Mouse (Mus musculus): ENCODE data around the gene Tenm2.

Gene Tenm2

GRCm38 (mm10) chr11:36296568-36296967 is 939.2 kb downstream of the Tenm2 start:
- DNase-seq (ENCODE audit: inconsistent age in 2 of 2, low spot score in 1 of 2), result no peak

GRCm38 (mm10) chr11:36292206-36292605 is 943.6 kb downstream of the Tenm2 start:
- peak in 1 of 2 experiments; percentile 31 for DNase-seq (ENCODE audit: inconsistent age in 2 of 2, low spot score in 1 of 2)

- DNase-seq (ENCODE audit: inconsistent age in 2 of 2, low spot score in 1 of 2), result no peak
Measured at GRCm38 (mm10) chr11:36286246-36286645, 949.5 kb downstream of the Tenm2 start.

- no peak for DNase-seq (ENCODE audit: inconsistent age in 2 of 2, low spot score in 1 of 2)
Measured at GRCm38 (mm10) chr11:36280533-36280932, 955.2 kb downstream of the Tenm2 start.

GRCm38 (mm10) chr11:36277903-36278215 is 957.9 kb downstream of the Tenm2 start:
- DNase-seq (ENCODE audit: inconsistent age in 2 of 2, low spot score in 1 of 2), result no peak

- DNase-seq (ENCODE audit: inconsistent age in 2 of 2, low spot score in 1 of 2), result no peak
Measured at GRCm38 (mm10) chr11:36277192-36277902, 958.4 kb downstream of the Tenm2 start.

GRCm38 (mm10) chr11:36276015-36276414 is 959.7 kb downstream of the Tenm2 start:
- no peak for DNase-seq (ENCODE audit: inconsistent age in 2 of 2, low spot score in 1 of 2)

- DNase-seq (ENCODE audit: inconsistent age in 2 of 2, low spot score in 1 of 2), result no peak
Measured at GRCm38 (mm10) chr11:36272149-36272548, 963.6 kb downstream of the Tenm2 start.

GRCm38 (mm10) chr11:36269945-36270344 is 965.8 kb downstream of the Tenm2 start:
- no peak for DNase-seq (ENCODE audit: inconsistent age in 2 of 2, low spot score in 1 of 2)

GRCm38 (mm10) chr11:36264776-36265466 is 970.8 kb downstream of the Tenm2 start:
- peak; percentile 57 to 83 for DNase-seq (ENCODE audit: inconsistent age in 2 of 2, low spot score in 1 of 2)

GRCm38 (mm10) chr11:36263840-36264239 is 971.9 kb downstream of the Tenm2 start:
- no peak for DNase-seq (ENCODE audit: inconsistent age in 2 of 2, low spot score in 1 of 2)

GRCm38 (mm10) chr11:36257187-36257586 is 978.6 kb downstream of the Tenm2 start:
- no peak for DNase-seq (ENCODE audit: inconsistent age in 2 of 2, low spot score in 1 of 2)

GRCm38 (mm10) chr11:36256747-36257146 is 979.0 kb downstream of the Tenm2 start:
- no peak for DNase-seq (ENCODE audit: inconsistent age in 2 of 2, low spot score in 1 of 2)

GRCm38 (mm10) chr11:36254019-36254418 is 981.7 kb downstream of the Tenm2 start:
- DNase-seq (ENCODE audit: inconsistent age in 2 of 2, low spot score in 1 of 2), result no peak

GRCm38 (mm10) chr11:36250111-36250510 is 985.7 kb downstream of the Tenm2 start:
- no peak for DNase-seq (ENCODE audit: inconsistent age in 2 of 2, low spot score in 1 of 2)

- DNase-seq (ENCODE audit: inconsistent age in 2 of 2, low spot score in 1 of 2), result no peak
Measured at GRCm38 (mm10) chr11:36246152-36246551, 989.6 kb downstream of the Tenm2 start.

GRCm38 (mm10) chr11:36244491-36244882 is 991.3 kb downstream of the Tenm2 start:
- DNase-seq (ENCODE audit: inconsistent age in 2 of 2, low spot score in 1 of 2), result no peak

GRCm38 (mm10) chr11:36243747-36244490 is 991.8 kb downstream of the Tenm2 start:
- DNase-seq (ENCODE audit: inconsistent age in 2 of 2, low spot score in 1 of 2), result peak in 1 of 2 experiments; percentile 30

- no peak for DNase-seq (ENCODE audit: inconsistent age in 2 of 2, low spot score in 1 of 2)
Measured at GRCm38 (mm10) chr11:36238890-36239289, 996.9 kb downstream of the Tenm2 start.

GRCm38 (mm10) chr11:36228654-36229053 is 1007.1 kb downstream of the Tenm2 start:
- DNase-seq (ENCODE audit: inconsistent age in 2 of 2, low spot score in 1 of 2), result no peak

GRCm38 (mm10) chr11:36228196-36228595 is 1007.6 kb downstream of the Tenm2 start:
- no peak for DNase-seq (ENCODE audit: inconsistent age in 2 of 2, low spot score in 1 of 2)

- no peak for DNase-seq (ENCODE audit: inconsistent age in 2 of 2, low spot score in 1 of 2)
Measured at GRCm38 (mm10) chr11:36226061-36226460, 1009.7 kb downstream of the Tenm2 start.
